ENCODE assay signal across 9 mouse cellular contexts in the genomic region with DNA sequence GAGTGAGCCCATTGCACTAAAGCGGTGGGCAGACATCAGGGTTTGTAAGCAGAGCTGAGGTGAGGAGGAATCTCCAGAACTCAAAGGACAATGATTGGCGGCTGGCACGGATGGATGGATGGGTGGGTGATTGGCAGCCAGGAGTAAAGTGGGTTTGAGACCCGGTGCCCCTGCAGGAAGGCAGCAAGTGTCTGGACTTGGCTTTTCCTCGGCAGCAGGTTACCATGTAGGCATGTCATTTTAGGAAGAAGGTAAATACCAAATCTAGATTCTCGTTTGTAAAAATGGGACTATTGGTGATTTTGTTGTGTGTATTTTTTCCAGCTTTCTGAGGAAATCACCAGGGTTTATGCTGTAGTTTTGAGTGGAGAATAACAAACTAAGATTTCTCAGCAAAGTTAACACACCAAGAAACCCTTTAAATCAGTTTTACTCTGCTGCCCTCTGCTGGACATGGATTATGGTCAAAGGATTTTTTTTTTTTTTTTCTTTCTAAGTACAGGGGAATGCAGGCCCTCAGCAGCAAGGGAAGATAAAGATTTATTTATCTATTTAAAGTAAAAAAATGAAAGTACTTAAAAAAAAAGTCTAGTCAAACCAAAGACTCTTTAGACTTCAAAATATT.
DNase-seq lines count a peak whose midpoint lies in the region; ATAC-seq lines count a peak whose summit lies in the region.
"Had no signal": no experiment of that assay in that cellular context is flagged by ENCODE, and none has a peak within 500 bp of the region (broad histone marks: within the 10 kb centered on the region; RNA-seq: fewer than 3 reads in every experiment).

No protein-coding gene starts in this region.

- no peak overlapping the region for H3K4me2 ChIP-seq in embryonic facial prominence, embryonic 14.5 days (ENCODE audit: low read depth, low read length)
- no peak overlapping the region for H3K4me2 ChIP-seq in limb, embryonic 11.5 days (ENCODE audit: low read depth, severe bottlenecking)

- no peak overlapping the region for H3K4me3 ChIP-seq in embryonic facial prominence, embryonic 14.5 days (ENCODE audit: low read depth, low read length)
- no peak overlapping the region for H3K4me3 ChIP-seq in limb, embryonic 11.5 days (ENCODE audit: low read depth, low read length)
- H3K4me3 ChIP-seq: myocyte had no signal

- no peak for ATAC-seq in embryonic facial prominence, embryonic 14.5 days (ENCODE audit: low read depth)
- ATAC-seq in limb, embryonic 11.5 days (ENCODE audit: insufficient number of reproducible peaks, low FRiP score, low TSS enrichment, low read depth): no peak

- H3K27me3 ChIP-seq in embryonic facial prominence, embryonic 14.5 days (replicated peaks; ENCODE audit: control insufficient read depth, insufficient read depth, low read length): no peaks in the 10 kb centered on the region
- H3K27me3 ChIP-seq in limb, embryonic 11.5 days (ENCODE audit: control insufficient read depth, insufficient read depth, low read length): no peaks in the 10 kb centered on the region

- no peaks in the 10 kb centered on the region for H3K36me3 ChIP-seq in embryonic facial prominence, embryonic 14.5 days (ENCODE audit: control insufficient read depth, insufficient read depth, low read length)
- H3K36me3 ChIP-seq in limb, embryonic 11.5 days (ENCODE audit: control insufficient read depth, insufficient read depth, low read length): no peaks in the 10 kb centered on the region

- H3K27ac ChIP-seq in embryonic facial prominence, embryonic 14.5 days (replicated peaks; ENCODE audit: low read depth, low read length): no peak overlapping the region
- H3K27ac ChIP-seq in limb, embryonic 11.5 days (replicated peaks; ENCODE audit: low read depth, low read length): no peak overlapping the region

- peak; percentile 76 for DNase-seq in adrenal gland, postnatal 10 days
- DNase-seq in adrenal gland, postnatal 25 days: no peak
- DNase-seq in left cerebral cortex, adult 18-20 months (ENCODE audit: low spot score in 2 of 2): peak; percentile 40 to 73
- no peak for DNase-seq in left cerebral cortex, adult 11 months (ENCODE audit: low spot score)
- DNase-seq in R1 (ENCODE audit: low read depth, low spot score): peak; percentile 66
- DNase-seq in embryonic facial prominence, embryonic 14.5 days (ENCODE audit: low spot score): peak; percentile 86
- peak; percentile 67 for DNase-seq in limb, embryonic 11.5 days (ENCODE audit: low spot score)
- DNase-seq in spleen, adult 12 weeks (ENCODE audit: low spot score): peak; percentile 27

- H3K4me1 ChIP-seq in embryonic facial prominence, embryonic 14.5 days (ENCODE audit: control insufficient read depth, insufficient read depth, low read length): no peaks in the 10 kb centered on the region
- H3K4me1 ChIP-seq in limb, embryonic 11.5 days (ENCODE audit: control insufficient read depth, insufficient read depth, low read length): no peaks in the 10 kb centered on the region

- H3K9me3 ChIP-seq in embryonic facial prominence, embryonic 14.5 days (ENCODE audit: control insufficient read depth, low read length): 0 out of 2 replicates have a peak, but pooled peaks cover 4% of the 10 kb centered on the region
- no peaks in the 10 kb centered on the region for H3K9me3 ChIP-seq in limb, embryonic 11.5 days (ENCODE audit: control insufficient read depth, low read length)

- 50% methylated on average over 6 of the region's 6 CpGs for WGBS in embryonic facial prominence, embryonic 14.5 days
- 68% methylated on average over 6 of the region's 6 CpGs for WGBS in limb, embryonic 11.5 days

- no peak overlapping the region for H3K9ac ChIP-seq in embryonic facial prominence, embryonic 14.5 days (ENCODE audit: low read depth, low read length)
- H3K9ac ChIP-seq in limb, embryonic 11.5 days (ENCODE audit: low read length): no peak overlapping the region

Comparison
In these comparisons a context has a peak if more than half of its experiments do, and no peak if none do; other contexts are left out.
1. DNase-seq: peak in adrenal gland, postnatal 10 days (single experiment), left cerebral cortex, adult 18-20 months (2 of 2), R1 (single experiment), embryonic facial prominence, embryonic 14.5 days (single experiment), limb, embryonic 11.5 days (single experiment) and spleen, adult 12 weeks (single experiment); none in adrenal gland, postnatal 25 days (single experiment) and left cerebral cortex, adult 11 months (single experiment).